Mouse (Mus musculus): ENCODE data around the gene Gm20388. TPM values are rescaled to one million over a fixed set of nuclear protein-coding genes. Genes with fewer than 3 reads are reported as not detected.

Gm20388 gene
- polyA plus RNA-seq, 1 experiment from 2014 or later = not detected

GRCm38 (mm10) chr8:121648451-121648850, 1737.8 kb downstream of the Gm20388 start:
- 57% methylated on average over 16 of the region's 16 CpGs for WGBS
- 0 out of 2 replicates have a peak overlapping the region, but pooled peaks have one; percentile 1 for H3K4me2 ChIP-seq

GRCm38 (mm10) chr8:121649423-121649822, 1738.8 kb downstream of the Gm20388 start:
- peak overlapping the region; percentile 82 for H3K4me3 ChIP-seq
- no peak for ATAC-seq (replicated peaks; ENCODE audit: insufficient number of reproducible peaks, insufficient read depth, low FRiP score, low read depth)
- H3K9me3 ChIP-seq (replicated peaks) = no peaks in the 10 kb centered on the region
- 76% methylated on average over 5 of the region's 5 CpGs for WGBS
- peak overlapping the region; percentile 98 for H3K4me2 ChIP-seq
- no peaks in the 10 kb centered on the region for H3K27me3 ChIP-seq
- peaks cover 66% of the 10 kb centered on the region for H3K4me1 ChIP-seq (replicated peaks)
- H3K9ac ChIP-seq = 0 out of 2 replicates have a peak overlapping the region, but pooled peaks have one; percentile 73
- no peak overlapping the region for H3K27ac ChIP-seq
- no peaks in the 10 kb centered on the region for H3K36me3 ChIP-seq

More at GRCm38 (mm10) chr8:121648451-121648850, 1737.8 kb downstream of the Gm20388 start:
- no peak for ATAC-seq (replicated peaks; ENCODE audit: insufficient number of reproducible peaks, insufficient read depth, low FRiP score, low read depth)
- no peaks in the 10 kb centered on the region for H3K27me3 ChIP-seq
- no peaks in the 10 kb centered on the region for H3K36me3 ChIP-seq
- no peak overlapping the region for H3K9ac ChIP-seq
- no peak overlapping the region for H3K27ac ChIP-seq
- no peaks in the 10 kb centered on the region for H3K9me3 ChIP-seq (replicated peaks)
- H3K4me1 ChIP-seq (replicated peaks) = peaks cover 66% of the 10 kb centered on the region
- no peak overlapping the region for H3K4me3 ChIP-seq

GRCm38 (mm10) chr8:121649904-121650303, 1739.3 kb downstream of the Gm20388 start:
- Histone ChIP-seq H3K4me2 (peak overlapping the region; percentile 98), H3K4me3 (peak overlapping the region; percentile 82), H3K9ac (0 out of 2 replicates have a peak overlapping the region, but pooled peaks have one; percentile 73), H3K27ac (no peak overlapping the region), H3K4me1 (replicated peaks) (peaks cover 64% of the 10 kb centered on the region), H3K27me3 (no peaks in the 10 kb centered on the region), H3K36me3 (no peaks in the 10 kb centered on the region), H3K9me3 (replicated peaks) (no peaks in the 10 kb centered on the region)
- 59% methylated on average over 10 of the region's 10 CpGs for WGBS
- no peak for ATAC-seq (replicated peaks; ENCODE audit: insufficient number of reproducible peaks, insufficient read depth, low FRiP score, low read depth)

- Histone ChIP-seq H3K36me3 (no peaks in the 10 kb centered on the region), H3K4me2 (peak overlapping the region; percentile 98), H3K4me1 (replicated peaks) (peaks cover 59% of the 10 kb centered on the region), H3K4me3 (peak overlapping the region; percentile 82), H3K27ac (no peak overlapping the region), H3K9me3 (replicated peaks) (no peaks in the 10 kb centered on the region), H3K27me3 (no peaks in the 10 kb centered on the region), H3K9ac (peak overlapping the region; percentile 73)
- 56% methylated on average over 20 of the region's 20 CpGs for WGBS
- ATAC-seq (replicated peaks; ENCODE audit: insufficient number of reproducible peaks, insufficient read depth, low FRiP score, low read depth) = no peak
Measured at GRCm38 (mm10) chr8:121650389-121651307, 1740.0 kb downstream of the Gm20388 start.

- Histone ChIP-seq H3K4me3 (peak overlapping the region; percentile 82), H3K4me1 (replicated peaks) (peaks cover 59% of the 10 kb centered on the region), H3K9ac (peak overlapping the region; percentile 73), H3K4me2 (peak overlapping the region; percentile 98), H3K36me3 (no peaks in the 10 kb centered on the region), H3K9me3 (replicated peaks) (no peaks in the 10 kb centered on the region), H3K27ac (0 out of 2 replicates have a peak overlapping the region, but pooled peaks have one; percentile 51), H3K27me3 (no peaks in the 10 kb centered on the region)
- ATAC-seq (replicated peaks; ENCODE audit: insufficient number of reproducible peaks, insufficient read depth, low FRiP score, low read depth) = no peak
- 9% methylated on average over 47 of the region's 47 CpGs for WGBS
Measured at GRCm38 (mm10) chr8:121651308-121651873, 1740.8 kb downstream of the Gm20388 start.

GRCm38 (mm10) chr8:121651874-121652361, 1741.3 kb downstream of the Gm20388 start:
- no peaks in the 10 kb centered on the region for H3K36me3 ChIP-seq
- H3K4me2 ChIP-seq = peak overlapping the region; percentile 98
- under 1% methylated on average over 47 of the region's 56 CpGs for WGBS
- H3K27me3 ChIP-seq = no peaks in the 10 kb centered on the region
- H3K27ac ChIP-seq = peak overlapping the region; percentile 51; the same call in 1 of the 2 replicates
- no peak for ATAC-seq (replicated peaks; ENCODE audit: insufficient number of reproducible peaks, insufficient read depth, low FRiP score, low read depth)
- peak overlapping the region; percentile 73 for H3K9ac ChIP-seq
- H3K4me1 ChIP-seq (replicated peaks) = peaks cover 59% of the 10 kb centered on the region
- peak overlapping the region; percentile 82 for H3K4me3 ChIP-seq
- no peaks in the 10 kb centered on the region for H3K9me3 ChIP-seq (replicated peaks)

GRCm38 (mm10) chr8:121652774-121653323, 1742.2 kb downstream of the Gm20388 start, which contains the start of gene Zcchc14:
Gene Zcchc14, minus strand, starts transcription at chr8:121652901.
- peak; percentile 98 for ATAC-seq (replicated peaks; ENCODE audit: insufficient number of reproducible peaks, insufficient read depth, low FRiP score, low read depth)
- H3K4me2 ChIP-seq = peak within 1 kb of the TSS; percentile 98
- peaks cover 53% of the 10 kb centered on the region for H3K4me1 ChIP-seq (replicated peaks)
- no peaks in the 10 kb centered on the region for H3K9me3 ChIP-seq (replicated peaks)
- WGBS = under 1% methylated on average over 62 of the region's 67 CpGs
- H3K36me3 ChIP-seq = no peaks in the 10 kb centered on the region
- peak within 1 kb of the TSS; percentile 96 for H3K27ac ChIP-seq
- no peaks in the 10 kb centered on the region for H3K27me3 ChIP-seq
- H3K4me3 ChIP-seq = peak within 1 kb of the TSS; percentile 86
- H3K9ac ChIP-seq = peak within 1 kb of the TSS; percentile 91

GRCm38 (mm10) chr8:121653340-121654019, 1742.8 kb downstream of the Gm20388 start:
- ATAC-seq (replicated peaks; ENCODE audit: insufficient number of reproducible peaks, insufficient read depth, low FRiP score, low read depth) = peak; percentile 3; the same call in 1 of the 2 replicates
- Histone ChIP-seq H3K36me3 (no peaks in the 10 kb centered on the region), H3K27me3 (no peaks in the 10 kb centered on the region), H3K9ac (peak overlapping the region; percentile 91), H3K4me3 (peak overlapping the region; percentile 86), H3K4me1 (replicated peaks) (peaks cover 46% of the 10 kb centered on the region), H3K4me2 (peak overlapping the region; percentile 98), H3K27ac (peak overlapping the region; percentile 96), H3K9me3 (replicated peaks) (no peaks in the 10 kb centered on the region)
- WGBS = 2% methylated on average over 31 of the region's 31 CpGs

- no peaks in the 10 kb centered on the region for H3K27me3 ChIP-seq
- peaks cover 40% of the 10 kb centered on the region for H3K4me1 ChIP-seq (replicated peaks)
- ATAC-seq (replicated peaks; ENCODE audit: insufficient number of reproducible peaks, insufficient read depth, low FRiP score, low read depth) = no peak
- peak overlapping the region; percentile 98 for H3K4me2 ChIP-seq
- H3K9ac ChIP-seq = peak overlapping the region; percentile 91; the same call in 1 of the 2 replicates
- no peaks in the 10 kb centered on the region for H3K36me3 ChIP-seq
- H3K9me3 ChIP-seq (replicated peaks) = no peaks in the 10 kb centered on the region
- H3K27ac ChIP-seq = no peak overlapping the region
- H3K4me3 ChIP-seq = peak overlapping the region; percentile 86
- WGBS = 79% methylated on average over 4 of the region's 4 CpGs
Measured at GRCm38 (mm10) chr8:121654131-121654530, 1743.5 kb downstream of the Gm20388 start.

- Histone ChIP-seq H3K4me3 (no peak overlapping the region), H3K27ac (no peak overlapping the region), H3K4me1 (replicated peaks) (peaks cover 33% of the 10 kb centered on the region), H3K9ac (no peak overlapping the region), H3K27me3 (no peaks in the 10 kb centered on the region), H3K9me3 (replicated peaks) (no peaks in the 10 kb centered on the region), H3K36me3 (no peaks in the 10 kb centered on the region), H3K4me2 (no peak overlapping the region)
- 82% methylated on average over 14 of the region's 14 CpGs for WGBS
- no peak for ATAC-seq (replicated peaks; ENCODE audit: insufficient number of reproducible peaks, insufficient read depth, low FRiP score, low read depth)
Measured at GRCm38 (mm10) chr8:121654966-121655494, 1744.4 kb downstream of the Gm20388 start.
